Mouse (Mus musculus) bone marrow macrophage, adult 2 months (primary cell): ENCODE measurements around the gene Gm3298. TPM values are rescaled to one million over a fixed set of nuclear protein-coding genes. Genes with fewer than 3 reads are reported as not detected.
"Not testable (repeated sequence)": the region's sequence is repeated elsewhere in the genome, so short reads cannot be mapped to it uniquely, and the experiment has no call there.

Source experiments
- H3K27ac ChIP-seq: 2 replicates; pipeline ENCODE4 v1.5.1; 2012; ENCODE audit warnings: low read depth, low read length; ENCODE audit not compliant: insufficient read depth
- H3K4me1 ChIP-seq: 2 replicates; pipeline ENCODE4 v1.6.1; 2012; ENCODE audit warnings: low read length; ENCODE audit not compliant: control insufficient read depth, insufficient read depth
- H3K4me3 ChIP-seq: 2 replicates; pipeline ENCODE4 v1.5.1; 2012; ENCODE audit warnings: mild to moderate bottlenecking, low read length, moderate library complexity; ENCODE audit not compliant: insufficient read depth
- polyA plus RNA-seq: library from polyadenylated mRNA; stranded (reverse); fragments of >200 nt; gene quantifications from 2 replicates; pipeline ENCODE4 v1.2.4, GENCODE M21; 2012; ENCODE audit not compliant: missing spikeins, insufficient read depth, insufficient read length

Gm3298 gene
- polyA plus RNA-seq, result not detected in 2 replicates

GRCm38 (mm10) chr14:5015591-5015990, at the start of gene Gm3298:
TSS of gene Gm3298 (plus strand) at chr14:5015891.
- H3K4me1 ChIP-seq, H3K27ac ChIP-seq, H3K4me3 ChIP-seq: not testable (repeated sequence)

- H3K4me1 ChIP-seq, H3K27ac ChIP-seq, H3K4me3 ChIP-seq: not testable (repeated sequence)
Observed at GRCm38 (mm10) chr14:4983635-4984034, 32.1 kb upstream of the Gm3298 start, which contains the start of gene Gm8297. TSS of gene Gm8297 (plus strand) at chr14:4983935.

GRCm38 (mm10) chr14:5050329-5050728, 34.6 kb downstream of the Gm3298 start, which contains the start of gene 4930555G01Rik:
TSS of gene 4930555G01Rik (plus strand) at chr14:5050629.
- not testable (repeated sequence) for H3K27ac ChIP-seq, H3K4me3 ChIP-seq

More at GRCm38 (mm10) chr14:5050329-5050728, 34.6 kb downstream of the Gm3298 start, which contains the start of gene 4930555G01Rik:
- not testable (repeated sequence) for H3K4me1 ChIP-seq

Other genes starting within 250 kb of the Gm3298 start
- gene Gm9602, start 239.6 kb upstream of the Gm3298 start, polyA plus RNA-seq, result not detected in 2 replicates
- not detected in 2 replicates for gene Gm3269, start 177.8 kb upstream of the Gm3298 start, polyA plus RNA-seq
- not detected in 2 replicates for gene Gm3264, start 160.3 kb upstream of the Gm3298 start, polyA plus RNA-seq
- not detected in 2 replicates for gene Gm3278, start 123.5 kb upstream of the Gm3298 start, polyA plus RNA-seq
- gene Gm8297, start 32.0 kb upstream of the Gm3298 start, polyA plus RNA-seq, result not detected in 2 replicates
- gene 4930555G01Rik, start 34.7 kb downstream of the Gm3298 start, polyA plus RNA-seq, result not detected in 2 replicates
- gene Gm8281, start 55.1 kb downstream of the Gm3298 start, polyA plus RNA-seq, result not detected in 2 replicates
- gene Gm8279, start 115.6 kb downstream of the Gm3298 start, polyA plus RNA-seq, result not detected in 2 replicates
- not detected in 2 replicates for gene Gm3317, start 148.6 kb downstream of the Gm3298 start, polyA plus RNA-seq
- not detected in 2 replicates for gene Gm8271, start 169.9 kb downstream of the Gm3298 start, polyA plus RNA-seq
- not detected in 2 replicates for gene Gm3526, start 244.7 kb downstream of the Gm3298 start, polyA plus RNA-seq